Mouse (Mus musculus) gastrocnemius, adult 18-20 months (tissue): ENCODE results near the gene Sh2b3. TPM values are rescaled to one million over a fixed set of nuclear protein-coding genes. Genes with fewer than 3 reads are reported as not detected.
A peak's percentile ranks its signal among the peaks of the same experiment; 100 is the strongest.

Source experiments
- DNase-seq: peaks from one replicate; pipeline ENCODE4 v3.0.0; 2021; ENCODE audit warnings: low spot score
- microRNA-seq: library from miRNA; unstranded; fragments of <30 nt; microRNA quantifications from one replicate; pipeline ENCODE4 v1.2.0, GENCODE M21; 2021
- total RNA-seq, 2 experiments: library from RNA; stranded (reverse); gene quantifications; 2 replicates each; pipeline ENCODE4 v1.2.3; 2021

Gene Sh2b3
- total RNA-seq, 2 experiments from 2014 or later = 11.4 to 13.0 TPM

DNA sequence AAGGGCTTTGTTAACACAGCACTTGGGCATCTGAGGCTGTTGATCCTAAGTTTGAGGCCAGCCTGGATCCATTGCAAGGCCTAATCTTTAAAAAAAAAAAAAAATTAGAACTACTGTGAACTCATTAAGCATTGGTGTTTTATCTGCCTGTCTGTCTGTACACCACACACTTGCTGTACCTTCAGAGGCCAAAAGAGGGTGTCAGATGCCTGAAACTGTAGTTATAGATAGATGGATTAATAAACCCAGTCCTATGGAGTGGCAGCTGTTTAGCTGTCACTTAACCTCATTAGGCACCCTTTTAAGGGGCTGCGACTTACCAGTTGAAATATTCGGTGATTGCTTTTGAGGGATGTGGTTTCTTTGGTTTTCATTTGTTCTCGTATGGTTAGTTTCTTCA, 41.6 kb downstream of the Sh2b3 start:
- no peak for DNase-seq

- DNase-seq = no peak
Measured at GRCm38 (mm10) chr5:121791026-121791425, 46.4 kb downstream of the Sh2b3 start.

GRCm38 (mm10) chr5:121783862-121784500, 53.5 kb downstream of the Sh2b3 start:
- peak; percentile 58 for DNase-seq

DNA sequence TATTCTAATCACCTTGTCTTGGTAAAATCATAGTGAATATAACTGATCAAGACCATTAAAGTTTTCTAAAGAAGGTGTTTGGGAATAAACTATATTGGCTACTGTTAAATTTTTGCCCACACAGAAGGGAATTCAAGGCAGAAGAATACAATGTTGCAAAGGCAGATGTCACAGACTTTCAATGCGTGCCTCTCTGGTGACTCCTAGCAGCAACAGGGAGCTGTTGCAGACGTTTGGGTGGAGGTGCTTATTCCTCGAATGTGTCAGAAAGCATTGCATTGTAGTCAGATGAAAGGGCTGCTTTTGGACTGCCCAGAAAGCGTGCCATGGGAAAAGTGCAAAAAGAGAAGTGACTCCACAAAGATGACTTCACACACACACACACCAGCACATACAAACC, 55.0 kb downstream of the Sh2b3 start:
- no peak for DNase-seq

DNA sequence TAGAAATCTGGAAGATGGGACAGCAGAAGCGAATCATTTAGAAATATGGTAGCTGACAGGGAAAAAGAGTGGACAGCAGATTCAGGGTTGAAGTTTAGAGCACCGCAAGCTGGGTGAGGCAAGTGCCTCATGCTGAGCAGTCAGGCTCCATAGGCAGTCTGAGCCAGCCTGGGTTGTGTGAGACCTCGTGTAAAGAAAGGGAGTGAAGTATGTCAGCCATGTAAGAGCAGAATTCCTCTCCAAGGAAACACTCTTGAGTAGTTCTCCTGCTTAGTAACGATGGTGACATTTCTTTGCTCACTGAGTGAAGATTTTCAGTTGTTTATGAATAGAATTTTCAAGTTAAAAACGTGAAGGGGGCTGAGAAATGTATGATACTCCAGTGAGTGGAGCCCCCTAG, 57.3 kb downstream of the Sh2b3 start:
- no peak for DNase-seq

GRCm38 (mm10) chr5:121778485-121779119, 58.8 kb downstream of the Sh2b3 start:
- DNase-seq = no peak

- no peak for DNase-seq
Measured at GRCm38 (mm10) chr5:121771611-121772010, 65.8 kb downstream of the Sh2b3 start.

- DNase-seq = no peak
Measured at GRCm38 (mm10) chr5:121769827-121770226, 67.6 kb downstream of the Sh2b3 start.

DNA sequence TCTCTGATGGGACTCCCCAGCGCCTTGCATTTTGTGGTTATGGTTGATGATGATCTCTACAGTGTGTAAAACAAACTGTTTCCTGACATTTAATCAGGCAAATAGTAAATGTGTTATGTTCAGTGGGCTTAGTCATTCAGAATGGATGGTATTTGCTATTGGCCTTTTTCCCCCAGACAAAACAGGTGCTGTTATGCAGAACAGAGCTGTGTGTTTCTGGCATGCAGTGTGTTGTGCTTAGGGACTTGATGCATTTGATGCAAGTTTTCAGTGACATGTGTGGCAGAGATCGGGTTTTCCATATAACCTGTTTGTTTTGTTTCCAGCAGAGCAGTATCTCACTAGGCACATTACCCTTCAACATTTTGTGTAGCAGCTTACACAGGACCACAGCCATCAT, 69.9 kb downstream of the Sh2b3 start:
- DNase-seq = no peak

DNA sequence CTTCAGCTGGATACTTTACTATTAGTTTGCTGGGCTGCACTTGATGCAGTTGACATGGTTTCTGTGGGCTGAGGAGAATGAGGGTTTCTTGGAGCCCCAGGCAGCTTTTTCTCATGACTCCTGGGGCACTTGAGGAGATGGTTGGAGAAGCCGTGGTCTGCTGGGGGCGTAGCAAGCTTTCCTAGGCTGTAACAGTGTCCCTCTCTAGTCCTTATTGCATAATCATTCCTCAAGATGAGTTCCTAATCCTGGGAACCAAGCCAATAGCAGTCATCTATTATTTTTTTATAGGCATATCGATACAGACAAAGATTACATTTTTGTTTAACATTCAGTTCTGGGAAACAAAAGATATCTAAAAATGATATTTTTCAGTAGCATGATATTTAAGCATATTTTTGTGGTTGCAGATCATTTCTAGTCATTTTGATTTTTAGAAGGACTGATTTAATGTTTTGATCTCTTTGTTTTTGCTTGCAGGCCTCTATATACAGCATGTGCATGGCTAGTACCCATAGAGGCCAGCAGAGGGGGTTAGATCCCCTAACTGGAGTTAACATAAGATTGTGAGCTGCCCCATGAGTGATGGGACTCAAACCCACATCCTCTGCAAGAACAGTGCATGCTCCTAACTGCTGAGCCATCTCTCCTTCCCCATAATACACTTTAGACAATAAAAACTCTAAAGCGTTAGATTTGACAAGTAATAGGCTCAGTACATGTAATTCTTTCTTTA, 71.2 kb downstream of the Sh2b3 start:
- no peak for DNase-seq

Small RNAs within 50 kb of the gene (microRNA-seq; reads per million reads assigned to microRNA genes)
- 2.4 reads per million for gene Mir7031

Other genes with a start within 250 kb of the Sh2b3 start
- 100 to 1,000 TPM; 172 to 203 TPM for gene Aldh2, start 243.8 kb downstream of the Sh2b3 start, total RNA-seq
- gene Acad12, start 218.7 kb downstream of the Sh2b3 start, total RNA-seq = 10 to 100 TPM; 26.0 to 27.8 TPM
- gene Acad10, start 177.1 kb downstream of the Sh2b3 start, total RNA-seq = 10 to 100 TPM; 10.2 to 11.8 TPM
- 10 to 100 TPM; 29.7 to 31.8 TPM for gene Brap, start 177.1 kb downstream of the Sh2b3 start, total RNA-seq
- 100 to 1,000 TPM in 1 of 2 experiments, 10 to 100 TPM in 1; 80.1 to 109 TPM for gene Atxn2, start 126.3 kb downstream of the Sh2b3 start, total RNA-seq
- gene Pheta1, start 11.3 kb upstream of the Sh2b3 start, total RNA-seq = 1 to 10 TPM; 4.4 to 5.7 TPM
- gene Cux2, start 212.5 kb upstream of the Sh2b3 start, total RNA-seq = 1 to 10 TPM; 4.4 to 4.7 TPM